In genomic region chr11:67103256-67103655, GRCm38 (mm10) we compare ENCODE assay signal across 24 mouse cellular contexts. TPM values are rescaled to one million over a fixed set of nuclear protein-coding genes. Genes with fewer than 3 reads are reported as not detected.
DNase-seq lines count a peak whose midpoint lies in the region; ATAC-seq and TF ChIP-seq lines count a peak whose summit lies in the region.
"Had no signal": no experiment of that assay in that cellular context is flagged by ENCODE, and none has a peak within 500 bp of the region (broad histone marks: within the 10 kb centered on the region; RNA-seq: fewer than 3 reads in every experiment).

No protein-coding gene starts in this region.

- no peaks in the 10 kb centered on the region for H3K9me3 ChIP-seq in forebrain, embryonic 11.5 days (ENCODE audit: control insufficient read depth, low read length)
- H3K9me3 ChIP-seq in forebrain, postnatal 0 days (ENCODE audit: low read length), result no peaks in the 10 kb centered on the region
- H3K9me3 ChIP-seq in midbrain, embryonic 11.5 days (ENCODE audit: control insufficient read depth, low read length), result no peaks in the 10 kb centered on the region
- no peaks in the 10 kb centered on the region for H3K9me3 ChIP-seq in midbrain, embryonic 14.5 days (ENCODE audit: control insufficient read depth, low read length)
- H3K9me3 ChIP-seq: embryonic facial prominence, embryonic 10.5 days; embryonic facial prominence, embryonic 12.5 days; forebrain, embryonic 12.5 days had no signal

- no peaks in the 10 kb centered on the region for H3K4me1 ChIP-seq in forebrain, embryonic 11.5 days (replicated peaks; ENCODE audit: control insufficient read depth, insufficient read depth, low read length)
- no peaks in the 10 kb centered on the region for H3K4me1 ChIP-seq in forebrain, postnatal 0 days (ENCODE audit: insufficient read depth)
- no peaks in the 10 kb centered on the region for H3K4me1 ChIP-seq in midbrain, embryonic 11.5 days (ENCODE audit: control insufficient read depth, insufficient read depth, low read length)
- no peaks in the 10 kb centered on the region for H3K4me1 ChIP-seq in midbrain, embryonic 14.5 days (ENCODE audit: control insufficient read depth, insufficient read depth, low read length)

- no peaks in the 10 kb centered on the region for H3K36me3 ChIP-seq in forebrain, embryonic 11.5 days (ENCODE audit: control insufficient read depth, insufficient read depth, low read length)
- H3K36me3 ChIP-seq in forebrain, postnatal 0 days (ENCODE audit: insufficient read depth), result no peaks in the 10 kb centered on the region
- no peaks in the 10 kb centered on the region for H3K36me3 ChIP-seq in midbrain, embryonic 11.5 days (ENCODE audit: control insufficient read depth, insufficient read depth, low read length)
- no peaks in the 10 kb centered on the region for H3K36me3 ChIP-seq in midbrain, embryonic 14.5 days (ENCODE audit: control insufficient read depth, insufficient read depth, low read length)
- peaks cover 4% of the 10 kb centered on the region for H3K36me3 ChIP-seq in myocyte (ENCODE audit: control insufficient read depth, insufficient read depth)
- H3K36me3 ChIP-seq: embryonic facial prominence, embryonic 10.5 days; embryonic facial prominence, embryonic 12.5 days; forebrain, embryonic 12.5 days; G1E had no signal

- H3K9ac ChIP-seq in forebrain, embryonic 11.5 days (ENCODE audit: low read length), result no peak overlapping the region
- H3K9ac ChIP-seq in forebrain, postnatal 0 days, result no peak overlapping the region
- no peak overlapping the region for H3K9ac ChIP-seq in midbrain, embryonic 11.5 days (ENCODE audit: low read length)
- H3K9ac ChIP-seq in midbrain, embryonic 14.5 days (replicated peaks; ENCODE audit: low read length), result no peak overlapping the region
- H3K9ac ChIP-seq: embryonic facial prominence, embryonic 12.5 days; forebrain, embryonic 12.5 days had no signal

- no peak overlapping the region for H3K4me2 ChIP-seq in forebrain, embryonic 11.5 days (ENCODE audit: low read depth, low read length, severe bottlenecking)
- H3K4me2 ChIP-seq in forebrain, postnatal 0 days (ENCODE audit: low read depth), result no peak overlapping the region
- no peak overlapping the region for H3K4me2 ChIP-seq in midbrain, embryonic 11.5 days
- H3K4me2 ChIP-seq in midbrain, embryonic 14.5 days (ENCODE audit: low read length), result no peak overlapping the region
- no peak overlapping the region for H3K4me2 ChIP-seq in myocyte (ENCODE audit: low read depth)
- H3K4me2 ChIP-seq: embryonic facial prominence, embryonic 12.5 days; forebrain, embryonic 12.5 days had no signal

- peak; percentile 36 for DNase-seq in forebrain, embryonic 11.5 days (ENCODE audit: low spot score)
- DNase-seq in forebrain, postnatal 0 days, result no peak
- DNase-seq in midbrain, embryonic 11.5 days (ENCODE audit: low spot score, missing footprints), result peak; percentile 37
- no peak for DNase-seq in midbrain, embryonic 14.5 days
- no peak for DNase-seq in lung, postnatal 25 days (ENCODE audit: low spot score)
- DNase-seq: adrenal gland, adult 8-10 months; adrenal gland, postnatal 14 days; adrenal gland, postnatal 36 days; B cell, adult 2 months; cerebellum, adult 11-12 months; cerebellum, adult 2 months; cerebellum, adult 9-10 months; cerebellum, postnatal 10 days; cerebellum, postnatal 25 days had no signal

- no peak overlapping the region for H3K4me3 ChIP-seq in forebrain, embryonic 11.5 days (ENCODE audit: low read depth, low read length)
- no peak overlapping the region for H3K4me3 ChIP-seq in forebrain, postnatal 0 days (ENCODE audit: low read depth, low read length)
- H3K4me3 ChIP-seq in midbrain, embryonic 11.5 days (ENCODE audit: low read depth, low read length), result no peak overlapping the region
- H3K4me3 ChIP-seq in midbrain, embryonic 14.5 days (replicated peaks; ENCODE audit: low read depth, low read length), result no peak overlapping the region
- no peak overlapping the region for H3K4me3 ChIP-seq in myocyte
- H3K4me3 ChIP-seq: embryonic facial prominence, embryonic 10.5 days; embryonic facial prominence, embryonic 12.5 days; forebrain, embryonic 12.5 days had no signal

- H3K27me3 ChIP-seq in forebrain, embryonic 11.5 days (ENCODE audit: control insufficient read depth, insufficient read depth, low read length), result no peaks in the 10 kb centered on the region
- H3K27me3 ChIP-seq in forebrain, postnatal 0 days (ENCODE audit: insufficient read depth, low read length), result no peaks in the 10 kb centered on the region
- H3K27me3 ChIP-seq in midbrain, embryonic 11.5 days (ENCODE audit: control insufficient read depth, insufficient read depth, low read length), result no peaks in the 10 kb centered on the region; the same call in 1 of the 2 replicates
- H3K27me3 ChIP-seq in midbrain, embryonic 14.5 days (ENCODE audit: control insufficient read depth, insufficient read depth, low read length), result no peaks in the 10 kb centered on the region
- no peaks in the 10 kb centered on the region for H3K27me3 ChIP-seq in myocyte (ENCODE audit: control insufficient read depth, insufficient read depth, insufficient read length)
- H3K27me3 ChIP-seq: embryonic facial prominence, embryonic 12.5 days had no signal

- no peak for ATAC-seq in forebrain, embryonic 11.5 days (replicated peaks; ENCODE audit: low FRiP score)
- ATAC-seq in forebrain, postnatal 0 days, result no peak
- ATAC-seq in midbrain, embryonic 11.5 days (ENCODE audit: low FRiP score), result no peak
- no peak for ATAC-seq in midbrain, embryonic 14.5 days (ENCODE audit: low FRiP score, low TSS enrichment)
- ATAC-seq: activated CD4-positive, CD25-positive, alpha-beta regulatory T cell, adult 4 months; CD4-positive, CD25-positive, alpha-beta regulatory T cell, adult 4 months; forebrain, embryonic 14.5 days; forebrain, embryonic 16.5 days; Patski had no signal

- no peak overlapping the region for H3ac ChIP-seq in myocyte (ENCODE audit: control insufficient read depth, insufficient read length)

- 86% methylated on average over 9 of the region's 9 CpGs for WGBS in forebrain, embryonic 11.5 days
- WGBS in forebrain, postnatal 0 days, result 89% methylated on average over 9 of the region's 9 CpGs
- 87% methylated on average over 9 of the region's 9 CpGs for WGBS in midbrain, embryonic 11.5 days
- WGBS in midbrain, embryonic 14.5 days, result 86% methylated on average over 9 of the region's 9 CpGs

- no peak for TF ChIP-seq CTCF in forebrain, postnatal 0 days (IDR thresholded peaks at IDR 0.05; ENCODE audit: low read depth)

- H3K27ac ChIP-seq in forebrain, embryonic 11.5 days (ENCODE audit: low read depth, low read length), result no peak overlapping the region
- no peak overlapping the region for H3K27ac ChIP-seq in forebrain, postnatal 0 days (ENCODE audit: low read depth, low read length)
- no peak overlapping the region for H3K27ac ChIP-seq in midbrain, embryonic 11.5 days (ENCODE audit: low read depth, low read length)
- no peak overlapping the region for H3K27ac ChIP-seq in midbrain, embryonic 14.5 days (replicated peaks; ENCODE audit: low read depth, low read length)
- H3K27ac ChIP-seq: embryonic facial prominence, embryonic 10.5 days; embryonic facial prominence, embryonic 12.5 days; forebrain, embryonic 12.5 days had no signal

- H3K79me2 ChIP-seq in myocyte (ENCODE audit: control insufficient read depth, insufficient read depth), result no peaks in the 10 kb centered on the region

- TF ChIP-seq POLR2A in myocyte (IDR thresholded peaks at IDR 0.05; ENCODE audit: insufficient read length, low read depth), result peak; percentile 36

TF ChIP-seq in myocyte, 11 proteins besides CTCF, POLR2A, EP300 and RAD21:
- TF ChIP-seq SRF (IDR thresholded peaks at IDR 0.05; ENCODE audit: control insufficient read depth, insufficient read length, low read depth) (no peak), POLR2AphosphoS2 (IDR thresholded peaks at IDR 0.05; ENCODE audit: insufficient read length, low read depth) (peak; percentile 91), MYOD1 (IDR thresholded peaks at IDR 0.05; ENCODE audit: control insufficient read depth in 1 of 3, insufficient read length in 2 of 3, low read depth in 2 of 3) (no peak), CEBPB (IDR thresholded peaks at IDR 0.05; ENCODE audit: insufficient read depth, poor library complexity, severe bottlenecking) (no peak)

RNA-seq across cellular contexts. Expression of gene Myh3, which starts 25.2 kb away (rescaled TPM):
- 0.48 and 0.59 TPM in 2 replicates for polyA plus RNA-seq in forebrain, embryonic 11.5 days (2014; fragmentation: Nextera tagmentation; extraction: Ambion mirVana)
- total RNA-seq in forebrain, postnatal 0 days (2014; rRNA removed), result 0.24 and 0.54 TPM in 2 replicates
- polyA plus RNA-seq in forebrain, postnatal 0 days (2015; fragmentation: Nextera tagmentation; extraction: Ambion mirVana), result 0.15 and 0.24 TPM in 2 replicates
- polyA plus RNA-seq in midbrain, embryonic 11.5 days (2014; fragmentation: Nextera tagmentation; extraction: Ambion mirVana), result 0.51 and 0.54 TPM in 2 replicates
- polyA plus RNA-seq in midbrain, embryonic 14.5 days (2014; fragmentation: Nextera tagmentation; extraction: Ambion mirVana), result 0.12 and 0.18 TPM in 2 replicates
- 876 TPM for polyA plus RNA-seq in myocyte (2012; fragmentation: generic; extraction: Trizol)
- total RNA-seq: G1E had no signal
- polyA plus RNA-seq: G1E had no signal

RNA-seq across cellular contexts. Expression of gene Sco1, which starts 50.8 kb away (rescaled TPM):
- 19.7 and 21.9 TPM in 2 replicates for polyA plus RNA-seq in forebrain, embryonic 11.5 days (2014; fragmentation: Nextera tagmentation; extraction: Ambion mirVana)
- 16.0 and 18.3 TPM in 2 replicates for total RNA-seq in forebrain, postnatal 0 days (2014; rRNA removed)
- polyA plus RNA-seq in forebrain, postnatal 0 days (2015; fragmentation: Nextera tagmentation; extraction: Ambion mirVana), result 11.9 and 13.9 TPM in 2 replicates
- polyA plus RNA-seq in midbrain, embryonic 11.5 days (2014; fragmentation: Nextera tagmentation; extraction: Ambion mirVana), result 18.7 and 19.0 TPM in 2 replicates
- 11.3 and 13.1 TPM in 2 replicates for polyA plus RNA-seq in midbrain, embryonic 14.5 days (2014; fragmentation: Nextera tagmentation; extraction: Ambion mirVana)
- 14.7 TPM for polyA plus RNA-seq in myocyte (2012; fragmentation: generic; extraction: Trizol)

RNA-seq across cellular contexts. Expression of gene Adprm, which starts 50.9 kb away (rescaled TPM):
- polyA plus RNA-seq in forebrain, embryonic 11.5 days (2014; fragmentation: Nextera tagmentation; extraction: Ambion mirVana), result 30.7 and 31.9 TPM in 2 replicates
- 22.2 and 23.2 TPM in 2 replicates for total RNA-seq in forebrain, postnatal 0 days (2014; rRNA removed)
- 24.6 and 26.3 TPM in 2 replicates for polyA plus RNA-seq in forebrain, postnatal 0 days (2015; fragmentation: Nextera tagmentation; extraction: Ambion mirVana)
- 34.8 and 40.5 TPM in 2 replicates for polyA plus RNA-seq in midbrain, embryonic 11.5 days (2014; fragmentation: Nextera tagmentation; extraction: Ambion mirVana)
- 29.3 and 36.6 TPM in 2 replicates for polyA plus RNA-seq in midbrain, embryonic 14.5 days (2014; fragmentation: Nextera tagmentation; extraction: Ambion mirVana)
- polyA plus RNA-seq in myocyte (2012; fragmentation: generic; extraction: Trizol), result 13.1 TPM

Comparison
In these comparisons a context has a peak if more than half of its experiments do, and no peak if none do; other contexts are left out.
1. DNase-seq: peak in forebrain, embryonic 11.5 days (single experiment) and midbrain, embryonic 11.5 days (single experiment); none in forebrain, postnatal 0 days (single experiment), midbrain, embryonic 14.5 days (single experiment) and lung, postnatal 25 days (single experiment).
2. RNA of gene Myh3, which starts 25.2 kb away (polyA plus RNA-seq): 876 TPM in myocyte (single experiment); 0.51 to 0.54 TPM in midbrain, embryonic 11.5 days, 0.48 to 0.59 TPM in forebrain, embryonic 11.5 days, 0.15 to 0.24 TPM in forebrain, postnatal 0 days and 0.12 to 0.18 TPM in midbrain, embryonic 14.5 days; every median in the first group is over 100 times any median in the second.